Mouse (Mus musculus): ENCODE measurements around the gene Oit3. TPM values are rescaled to one million over a fixed set of nuclear protein-coding genes. Genes with fewer than 3 reads are reported as not detected.

Oit3 gene
- polyA plus RNA-seq, 1 experiment from 2014 or later = 2.8 TPM

- Histone ChIP-seq H3K9ac (ENCODE audit: low read length) (no peak overlapping the region), H3K27ac (ENCODE audit: low read length) (no peak overlapping the region), H3K4me2 (ENCODE audit: low read depth, low read length) (no peak overlapping the region), H3K4me1 (replicated peaks; ENCODE audit: control insufficient read depth, insufficient read depth, low read length) (0 out of 2 replicates have a peak, but pooled peaks cover 3% of the 10 kb centered on the region), H3K36me3 (ENCODE audit: control insufficient read depth, insufficient read depth, low read length) (0 out of 2 replicates have a peak, but pooled peaks cover 2% of the 10 kb centered on the region), H3K4me3 (ENCODE audit: low read length) (no peak overlapping the region), H3K27me3 (ENCODE audit: control insufficient read depth, insufficient read depth, low read depth, low read length) (no peaks in the 10 kb centered on the region), H3K9me3 (ENCODE audit: control insufficient read depth, low read length) (no peaks in the 10 kb centered on the region)
- 75% methylated on average over 3 of the region's 3 CpGs for WGBS
- ATAC-seq (ENCODE audit: low read depth) = no peak
These were observed 24.0 kb upstream of the Oit3 start for GRCm38 (mm10) chr10:59465546-59465945.

GRCm38 (mm10) chr10:59462307-59462706 is 20.7 kb upstream of the Oit3 start:
- ATAC-seq (ENCODE audit: low read depth) = no peak
- H3K36me3 ChIP-seq (ENCODE audit: control insufficient read depth, insufficient read depth, low read length) = 0 out of 2 replicates have a peak, but pooled peaks cover 2% of the 10 kb centered on the region
- 67% methylated on average over 6 of the region's 6 CpGs for WGBS
- H3K4me2 ChIP-seq (ENCODE audit: low read depth, low read length) = no peak overlapping the region
- no peaks in the 10 kb centered on the region for H3K27me3 ChIP-seq (ENCODE audit: control insufficient read depth, insufficient read depth, low read depth, low read length)
- no peak overlapping the region for H3K9ac ChIP-seq (ENCODE audit: low read length)
- H3K4me3 ChIP-seq (ENCODE audit: low read length) = no peak overlapping the region
- H3K9me3 ChIP-seq (ENCODE audit: control insufficient read depth, low read length) = no peaks in the 10 kb centered on the region
- 0 out of 2 replicates have a peak, but pooled peaks cover 3% of the 10 kb centered on the region for H3K4me1 ChIP-seq (replicated peaks; ENCODE audit: control insufficient read depth, insufficient read depth, low read length)
- H3K27ac ChIP-seq (ENCODE audit: low read length) = no peak overlapping the region

DNA sequence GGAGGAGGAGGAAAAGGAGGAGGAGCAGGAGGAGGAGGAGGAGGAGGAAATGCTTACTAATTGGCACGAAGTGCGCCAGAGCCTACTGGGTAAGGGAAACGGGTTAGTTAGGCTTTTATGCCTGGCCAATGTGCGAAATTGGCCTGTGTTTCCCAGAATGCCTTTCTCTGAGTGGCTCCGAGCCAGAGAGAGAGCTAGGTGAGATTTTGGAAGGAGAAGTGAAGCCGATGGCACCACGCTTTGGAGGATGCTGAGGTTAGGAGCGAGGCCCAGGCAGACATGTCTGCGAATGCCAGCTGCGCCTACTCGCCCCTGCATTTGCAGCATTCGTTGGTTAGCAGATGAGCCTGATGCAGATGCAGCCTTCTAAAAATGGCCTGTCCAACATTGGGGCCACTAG is 18.2 kb upstream of the Oit3 start:
- peaks cover 3% of the 10 kb centered on the region; the same call in 1 of the 2 replicates for H3K36me3 ChIP-seq (ENCODE audit: control insufficient read depth, insufficient read depth, low read length)
- H3K4me3 ChIP-seq (ENCODE audit: low read length) = no peak overlapping the region
- no peaks in the 10 kb centered on the region for H3K9me3 ChIP-seq (ENCODE audit: control insufficient read depth, low read length)
- no peak for ATAC-seq (ENCODE audit: low read depth)
- no peak overlapping the region for H3K4me2 ChIP-seq (ENCODE audit: low read depth, low read length)
- H3K4me1 ChIP-seq (replicated peaks; ENCODE audit: control insufficient read depth, insufficient read depth, low read length) = 0 out of 2 replicates have a peak, but pooled peaks cover 3% of the 10 kb centered on the region
- WGBS = 89% methylated on average over 12 of the region's 12 CpGs
- no peaks in the 10 kb centered on the region for H3K27me3 ChIP-seq (ENCODE audit: control insufficient read depth, insufficient read depth, low read depth, low read length)
- H3K27ac ChIP-seq (ENCODE audit: low read length) = no peak overlapping the region
- H3K9ac ChIP-seq (ENCODE audit: low read length) = no peak overlapping the region

DNA sequence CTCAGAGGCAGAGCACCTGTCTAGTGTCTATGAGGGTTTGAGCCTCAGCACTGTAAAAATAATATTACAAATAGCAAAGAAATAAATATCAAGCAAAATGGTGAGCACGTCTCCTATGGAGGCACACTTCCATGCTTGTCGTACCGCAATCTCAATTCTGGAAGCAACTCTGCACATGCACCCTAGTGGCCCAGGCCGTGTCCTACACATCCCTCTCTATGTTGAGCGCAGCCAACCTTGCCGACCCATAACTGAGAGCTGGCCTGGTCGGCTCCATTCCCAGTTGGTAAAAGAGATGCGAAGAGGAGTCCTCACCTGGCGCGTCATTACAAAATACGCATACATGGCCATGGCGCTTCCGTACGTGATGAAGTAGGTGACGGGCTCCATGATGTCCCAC is 13.1 kb upstream of the Oit3 start:
- no peaks in the 10 kb centered on the region; the same call in 1 of the 2 replicates for H3K4me1 ChIP-seq (replicated peaks; ENCODE audit: control insufficient read depth, insufficient read depth, low read length)
- H3K9me3 ChIP-seq (ENCODE audit: control insufficient read depth, low read length) = no peaks in the 10 kb centered on the region
- H3K36me3 ChIP-seq (ENCODE audit: control insufficient read depth, insufficient read depth, low read length) = peaks cover 3% of the 10 kb centered on the region
- WGBS = 96% methylated on average over 15 of the region's 15 CpGs
- no peak overlapping the region for H3K9ac ChIP-seq (ENCODE audit: low read length)
- ATAC-seq (ENCODE audit: low read depth) = no peak
- H3K4me3 ChIP-seq (ENCODE audit: low read length) = no peak overlapping the region
- H3K4me2 ChIP-seq (ENCODE audit: low read depth, low read length) = no peak overlapping the region
- H3K27ac ChIP-seq (ENCODE audit: low read length) = no peak overlapping the region
- H3K27me3 ChIP-seq (ENCODE audit: control insufficient read depth, insufficient read depth, low read depth, low read length) = no peaks in the 10 kb centered on the region

DNA sequence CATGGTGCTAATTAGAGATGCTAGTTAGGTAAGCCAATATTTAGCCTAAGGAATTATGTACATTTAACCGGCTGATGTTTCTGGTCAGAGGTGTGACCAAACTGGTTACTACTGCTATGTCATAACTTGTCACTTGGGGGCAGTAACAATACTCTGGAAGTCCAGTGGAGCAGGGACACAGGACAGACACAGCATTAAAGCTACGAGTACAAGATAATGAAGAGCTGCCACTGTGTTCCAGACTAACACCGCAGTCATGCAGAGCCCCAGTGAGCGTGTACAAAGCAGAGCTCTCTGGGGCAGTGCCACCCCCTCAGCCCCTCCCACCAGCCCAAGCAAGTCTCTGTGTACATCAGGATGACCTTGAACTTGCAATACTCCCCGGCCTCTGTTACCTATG is 10.3 kb upstream of the Oit3 start:
- 40% methylated on average over 5 of the region's 5 CpGs for WGBS
- no peaks in the 10 kb centered on the region; the same call in 1 of the 2 replicates for H3K4me1 ChIP-seq (replicated peaks; ENCODE audit: control insufficient read depth, insufficient read depth, low read length)
- H3K4me2 ChIP-seq (ENCODE audit: low read depth, low read length) = no peak overlapping the region
- peak; percentile 79 for ATAC-seq (ENCODE audit: low read depth)
- no peaks in the 10 kb centered on the region for H3K9me3 ChIP-seq (ENCODE audit: control insufficient read depth, low read length)
- no peak overlapping the region for H3K27ac ChIP-seq (ENCODE audit: low read length)
- H3K4me3 ChIP-seq (ENCODE audit: low read length) = no peak overlapping the region
- H3K27me3 ChIP-seq (ENCODE audit: control insufficient read depth, insufficient read depth, low read depth, low read length) = no peaks in the 10 kb centered on the region
- peaks cover 6% of the 10 kb centered on the region for H3K36me3 ChIP-seq (ENCODE audit: control insufficient read depth, insufficient read depth, low read length)
- no peak overlapping the region for H3K9ac ChIP-seq (ENCODE audit: low read length)

GRCm38 (mm10) chr10:59447546-59447945 is 6.0 kb upstream of the Oit3 start:
- Histone ChIP-seq H3K4me3 (ENCODE audit: low read length) (no peak overlapping the region), H3K27ac (ENCODE audit: low read length) (peak overlapping the region; percentile 61), H3K4me1 (replicated peaks; ENCODE audit: control insufficient read depth, insufficient read depth, low read length) (peaks cover 14% of the 10 kb centered on the region), H3K27me3 (ENCODE audit: control insufficient read depth, insufficient read depth, low read depth, low read length) (no peaks in the 10 kb centered on the region), H3K9me3 (ENCODE audit: control insufficient read depth, low read length) (no peaks in the 10 kb centered on the region), H3K36me3 (ENCODE audit: control insufficient read depth, insufficient read depth, low read length) (peaks cover 3% of the 10 kb centered on the region; the same call in 1 of the 2 replicates), H3K4me2 (ENCODE audit: low read depth, low read length) (no peak overlapping the region), H3K9ac (ENCODE audit: low read length) (no peak overlapping the region)
- ATAC-seq (ENCODE audit: low read depth) = no peak
- WGBS = 50% methylated on average over 9 of the region's 9 CpGs

DNA sequence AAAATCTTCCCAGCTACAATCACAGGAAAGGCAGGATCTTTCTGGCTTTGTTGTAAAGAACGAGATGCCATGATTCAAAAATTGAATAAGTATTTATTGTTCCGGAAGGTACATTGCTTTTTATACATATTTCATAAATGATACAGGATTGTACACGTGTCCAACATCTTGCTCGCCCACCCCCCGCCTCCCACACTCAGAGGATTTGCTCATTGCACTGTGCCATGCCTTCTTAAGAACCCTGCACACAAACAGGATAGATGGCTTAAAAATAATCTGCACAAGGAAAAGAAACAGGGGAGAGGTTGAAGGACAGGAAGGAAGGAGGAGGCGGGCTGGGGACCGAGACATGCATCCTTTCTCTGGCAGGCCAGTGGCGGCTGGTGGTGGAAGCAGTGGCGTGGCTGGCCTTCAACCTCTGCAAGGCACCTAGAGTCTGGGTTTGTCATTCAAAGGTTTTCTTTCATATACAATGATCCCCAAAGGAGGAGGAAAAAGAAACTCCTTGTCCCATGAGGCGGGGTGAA is 5.4 kb upstream of the Oit3 start:
- Histone ChIP-seq H3K4me3 (ENCODE audit: low read length) (no peak overlapping the region), H3K9me3 (ENCODE audit: control insufficient read depth, low read length) (no peaks in the 10 kb centered on the region), H3K27me3 (ENCODE audit: control insufficient read depth, insufficient read depth, low read depth, low read length) (no peaks in the 10 kb centered on the region), H3K9ac (ENCODE audit: low read length) (no peak overlapping the region), H3K4me1 (replicated peaks; ENCODE audit: control insufficient read depth, insufficient read depth, low read length) (peaks cover 14% of the 10 kb centered on the region), H3K36me3 (ENCODE audit: control insufficient read depth, insufficient read depth, low read length) (peaks cover 3% of the 10 kb centered on the region; the same call in 1 of the 2 replicates), H3K4me2 (ENCODE audit: low read depth, low read length) (no peak overlapping the region), H3K27ac (ENCODE audit: low read length) (peak overlapping the region; percentile 61)
- peak; percentile 51 for ATAC-seq (ENCODE audit: low read depth)
- 66% methylated on average over 10 of the region's 10 CpGs for WGBS

- peaks cover 23% of the 10 kb centered on the region for H3K4me1 ChIP-seq (replicated peaks; ENCODE audit: control insufficient read depth, insufficient read depth, low read length)
- no peak overlapping the region for H3K27ac ChIP-seq (ENCODE audit: low read length)
- H3K27me3 ChIP-seq (ENCODE audit: control insufficient read depth, insufficient read depth, low read depth, low read length) = no peaks in the 10 kb centered on the region
- H3K4me3 ChIP-seq (ENCODE audit: low read length) = no peak overlapping the region
- no peaks in the 10 kb centered on the region for H3K9me3 ChIP-seq (ENCODE audit: control insufficient read depth, low read length)
- H3K4me2 ChIP-seq (ENCODE audit: low read depth, low read length) = no peak overlapping the region
- H3K36me3 ChIP-seq (ENCODE audit: control insufficient read depth, insufficient read depth, low read length) = peaks cover 3% of the 10 kb centered on the region; the same call in 1 of the 2 replicates
- H3K9ac ChIP-seq (ENCODE audit: low read length) = no peak overlapping the region
- no peak for ATAC-seq (ENCODE audit: low read depth)
- WGBS = 38% methylated on average over 8 of the region's 8 CpGs
These were observed 3.1 kb upstream of the Oit3 start for GRCm38 (mm10) chr10:59444635-59445034.

GRCm38 (mm10) chr10:59444106-59444505 is 2.5 kb upstream of the Oit3 start:
- Histone ChIP-seq H3K27ac (ENCODE audit: low read length) (0 out of 2 replicates have a peak overlapping the region, but pooled peaks have one; percentile 32), H3K27me3 (ENCODE audit: control insufficient read depth, insufficient read depth, low read depth, low read length) (no peaks in the 10 kb centered on the region), H3K4me1 (replicated peaks; ENCODE audit: control insufficient read depth, insufficient read depth, low read length) (peaks cover 27% of the 10 kb centered on the region), H3K4me3 (ENCODE audit: low read length) (no peak overlapping the region), H3K36me3 (ENCODE audit: control insufficient read depth, insufficient read depth, low read length) (no peaks in the 10 kb centered on the region), H3K9me3 (ENCODE audit: control insufficient read depth, low read length) (no peaks in the 10 kb centered on the region), H3K9ac (ENCODE audit: low read length) (no peak overlapping the region), H3K4me2 (ENCODE audit: low read depth, low read length) (no peak overlapping the region)
- WGBS = 76% methylated on average over 3 of the region's 3 CpGs
- ATAC-seq (ENCODE audit: low read depth) = no peak

All from lung, embryonic 16.5 days (tissue).